Mouse (Mus musculus): Measurements from ENCODE around the gene Tppp2.

Gene Tppp2

DNA sequence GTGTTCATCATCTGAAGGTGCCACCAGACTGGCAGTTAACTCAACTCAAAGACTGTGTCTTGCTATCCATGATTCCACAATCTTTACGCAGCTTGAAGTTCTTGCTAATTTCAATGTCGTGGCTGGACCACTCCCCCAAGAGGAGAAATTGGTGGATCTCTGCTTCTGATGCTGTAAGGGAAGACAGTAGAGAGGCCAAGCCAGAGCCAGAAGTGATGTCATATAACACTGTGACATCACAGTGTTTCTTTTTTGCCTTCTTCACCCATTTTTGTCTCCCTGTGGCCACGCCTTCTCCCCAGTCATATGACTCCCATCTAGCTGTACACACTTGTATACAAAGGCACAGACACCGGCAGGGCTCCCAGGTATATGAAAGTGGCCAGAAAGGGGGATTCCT, at the start of gene Tppp2:
TSS of gene Tppp2 (plus strand) at position 301 of the 400 bp plus-strand sequence.
- no peak for DNase-seq

DNA sequence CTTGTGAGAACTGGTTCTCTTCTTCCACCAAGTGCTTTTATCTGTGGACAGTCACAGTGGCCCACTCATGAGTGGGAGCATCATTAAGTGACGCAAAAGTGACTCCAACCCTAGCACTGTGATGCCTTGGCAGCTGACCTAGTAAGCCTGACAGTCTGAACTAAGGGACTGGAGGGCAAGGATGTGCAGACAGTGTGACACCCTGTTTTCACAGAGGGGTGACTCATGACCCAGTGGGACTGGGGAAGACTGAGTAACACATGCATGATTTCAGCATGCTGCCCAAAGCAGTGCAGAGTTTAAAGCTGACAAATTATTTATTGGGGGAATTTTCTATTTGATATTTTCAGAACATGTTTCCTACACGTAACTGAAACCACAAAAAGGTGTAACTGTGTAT, 47.5 kb upstream of the Tppp2 start:
- DNase-seq, result no peak

DNA sequence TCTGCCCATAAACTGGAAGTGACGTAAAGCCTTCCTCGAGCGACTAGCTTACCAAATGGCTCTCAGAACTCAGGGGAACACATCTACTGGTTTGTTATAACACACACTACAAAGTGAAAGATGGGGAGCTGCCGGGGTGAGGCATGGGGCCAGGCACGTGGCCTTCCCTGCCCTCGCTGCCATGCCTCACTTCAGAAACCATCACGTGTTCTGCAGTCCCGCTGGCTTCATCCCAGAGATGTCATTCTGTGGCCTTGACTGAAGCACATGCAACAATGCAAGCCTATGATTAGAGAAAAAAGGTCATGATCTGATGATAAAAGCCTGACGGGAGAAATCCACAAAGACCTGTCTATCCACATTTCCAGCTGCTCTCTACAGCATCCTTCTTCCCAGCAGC, 46.5 kb upstream of the Tppp2 start:
- DNase-seq, result no peak

DNA sequence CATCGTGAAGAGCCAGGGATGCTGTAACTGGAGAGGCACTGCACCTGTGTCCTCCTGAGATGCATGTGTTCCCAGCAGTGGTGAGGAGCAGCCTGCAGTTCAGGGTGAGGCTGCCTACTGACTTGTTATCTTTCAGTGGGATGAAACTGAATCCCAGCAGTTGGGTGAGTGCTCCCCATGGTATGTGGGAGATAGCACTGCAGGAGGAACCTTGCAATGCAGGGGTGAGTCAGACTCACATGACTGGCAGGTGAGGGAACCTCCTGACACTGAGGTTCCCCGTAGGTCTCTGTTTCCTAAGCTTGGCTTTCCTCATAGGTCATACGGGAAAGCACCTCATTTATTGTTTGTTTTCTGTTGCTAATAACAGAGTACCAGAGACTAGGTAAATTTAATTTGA, 40.7 kb upstream of the Tppp2 start:
- no peak for DNase-seq

DNA sequence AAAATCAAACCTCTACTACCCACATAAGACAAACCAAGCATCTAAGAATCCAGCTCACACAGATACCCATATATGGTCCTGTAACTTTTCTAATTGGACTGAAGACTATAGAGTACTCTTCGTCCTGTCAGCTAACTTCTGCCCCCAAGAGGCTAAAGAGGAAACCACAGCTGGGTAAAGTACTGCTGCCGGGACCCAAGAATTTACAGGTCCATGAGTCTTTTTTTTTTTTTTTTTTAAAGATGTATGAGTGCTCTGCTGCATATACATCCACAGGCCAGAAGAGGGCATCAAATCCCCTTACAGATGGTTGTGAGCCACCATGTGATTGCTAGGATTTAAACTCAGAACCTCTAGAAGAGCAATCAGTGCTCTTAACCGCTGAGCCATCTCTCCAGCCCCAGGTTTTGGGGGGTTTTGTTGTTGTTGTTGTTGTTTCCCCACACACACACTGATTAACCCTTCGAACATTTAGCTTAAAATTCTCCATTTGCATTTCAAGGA, 34.6 kb upstream of the Tppp2 start:
- DNase-seq, result peak; percentile 46 to 61

DNA sequence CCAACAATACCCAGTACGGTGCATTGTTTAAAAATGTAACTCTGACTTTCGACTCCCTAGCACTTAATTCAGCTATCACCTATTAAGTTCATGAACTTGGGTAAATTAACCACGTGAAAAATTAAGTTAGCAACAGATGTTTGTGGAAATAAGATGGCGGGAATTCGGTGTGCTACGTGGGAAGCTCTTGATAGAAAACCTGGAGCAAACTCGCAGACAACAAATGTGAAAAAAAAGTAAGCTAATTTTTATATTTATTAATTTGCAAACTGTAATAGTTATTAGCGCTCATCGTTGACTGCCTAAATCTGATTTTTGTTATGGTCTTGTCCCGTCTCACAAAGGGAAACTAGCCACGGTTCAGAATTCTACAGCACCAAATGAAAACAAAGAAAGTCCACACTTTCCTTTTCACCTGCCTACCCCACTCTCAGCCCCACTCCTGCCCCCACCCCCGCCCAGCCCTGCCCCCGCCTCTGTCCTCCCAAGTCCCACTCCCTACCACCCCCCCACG, 34.1 kb upstream of the Tppp2 start:
- DNase-seq, result no peak

DNA sequence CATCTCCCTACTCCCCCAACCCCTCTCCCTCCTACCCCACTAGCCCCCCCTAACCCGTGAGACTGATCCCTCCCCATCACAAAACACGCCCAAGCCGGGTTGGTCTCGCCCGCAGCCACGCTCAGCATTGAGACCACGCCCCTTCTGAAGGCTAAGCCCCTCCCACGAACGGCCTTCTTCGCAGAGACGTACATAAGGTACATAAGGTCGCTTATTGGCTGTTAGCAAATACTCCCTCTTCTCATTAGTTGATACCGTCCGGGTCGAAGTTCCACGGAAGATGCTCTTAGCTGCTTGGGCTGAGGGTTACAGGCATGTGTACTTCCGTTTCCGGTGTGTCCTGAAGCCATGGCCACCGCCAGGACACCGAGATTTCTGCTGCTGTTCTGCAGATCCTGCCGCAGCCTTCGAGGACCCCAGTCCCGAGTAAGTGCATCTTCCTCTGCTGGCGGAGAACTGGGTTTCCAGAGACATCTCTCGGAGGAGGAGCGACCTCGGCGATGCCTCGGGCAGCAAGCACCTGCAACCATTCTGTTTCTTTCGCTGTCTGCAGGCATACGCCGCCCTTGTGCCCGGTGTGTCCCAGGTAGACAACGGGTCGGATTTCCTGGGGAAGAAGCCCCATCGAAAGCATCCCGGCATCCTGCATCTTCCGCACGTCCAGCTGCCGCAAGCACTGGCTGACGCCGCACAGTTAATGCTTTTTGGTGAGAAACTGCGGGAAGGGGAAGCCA, 33.5 kb upstream of the Tppp2 start, which contains the start of gene Mettl17:
TSS of gene Mettl17 (plus strand) at position 245 of the 734 bp plus-strand sequence.
- DNase-seq, result peak; percentile 88 to 90

DNA sequence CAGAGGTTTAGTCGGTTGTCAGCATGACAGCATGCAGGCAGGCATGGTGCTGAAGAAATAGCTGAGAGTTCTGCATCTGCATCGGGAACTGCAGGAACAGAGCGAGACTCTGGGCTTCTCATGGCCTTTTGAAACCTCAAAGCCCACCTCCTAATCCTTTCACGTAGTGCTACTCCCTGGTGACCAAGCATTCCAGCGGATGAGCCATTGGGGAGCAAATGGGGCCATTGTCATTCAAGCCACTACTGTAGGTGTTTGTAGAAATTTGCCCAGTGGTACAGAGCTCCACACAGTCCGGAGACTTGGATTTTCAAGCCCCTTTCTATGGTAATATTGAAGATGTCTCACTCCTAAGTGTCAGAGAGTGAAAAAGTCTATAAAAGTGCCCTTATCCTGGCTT, 32.2 kb upstream of the Tppp2 start:
- DNase-seq, result no peak

DNA sequence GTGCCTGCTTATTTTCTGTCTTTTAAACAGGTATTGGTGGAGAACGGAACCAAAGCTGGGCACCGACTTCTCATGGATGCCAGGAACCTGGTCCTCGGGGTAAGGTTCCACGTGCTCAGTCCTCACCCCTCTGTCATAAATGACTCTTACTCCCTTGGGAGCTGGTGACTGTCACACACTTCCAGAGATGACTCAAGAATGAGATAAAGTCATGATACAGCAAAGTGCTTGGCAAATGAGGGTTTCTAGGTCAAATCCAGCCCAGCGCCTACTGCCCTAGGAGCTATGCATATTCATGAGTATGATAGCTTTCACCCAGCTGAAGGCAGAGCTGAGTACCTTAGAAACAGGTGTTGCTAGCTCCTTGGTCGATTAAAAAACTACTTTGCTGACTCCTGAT, 28.4 kb upstream of the Tppp2 start:
- DNase-seq, result no peak

DNA sequence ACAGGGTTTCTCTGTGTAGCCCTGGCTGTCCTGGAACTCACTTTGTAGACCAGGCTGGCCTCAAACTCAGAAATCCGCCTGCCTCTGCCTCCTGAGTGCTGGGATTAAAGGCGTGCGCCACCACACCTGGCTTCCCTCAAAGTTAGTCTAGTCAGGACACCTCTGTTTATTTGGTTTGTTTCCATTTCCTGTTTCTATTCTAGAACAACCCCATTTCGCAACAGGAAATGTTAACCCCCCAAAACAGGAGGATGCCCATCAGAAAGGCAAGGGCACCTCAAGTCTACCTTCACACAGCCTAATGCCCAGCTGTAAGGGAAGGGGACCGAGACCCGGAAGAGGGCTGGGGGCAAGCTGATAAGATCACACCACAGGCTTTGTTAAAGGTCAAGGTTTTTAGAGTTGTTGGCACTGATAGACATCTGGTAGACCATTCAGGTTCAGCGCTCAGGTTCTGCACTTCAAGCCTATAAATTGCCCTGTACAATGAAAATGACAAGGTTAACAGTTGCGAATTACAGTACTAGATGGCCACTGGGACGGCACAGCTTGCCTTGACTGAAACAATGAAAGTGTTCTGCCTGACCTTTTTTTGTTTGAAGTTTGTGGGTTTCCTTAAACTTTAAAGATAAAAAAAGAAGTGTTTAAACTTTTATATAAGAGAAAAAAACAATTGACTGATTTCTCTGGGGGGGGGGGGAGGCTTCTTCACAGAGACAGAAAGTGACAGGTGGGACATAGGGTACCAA, 25.9 kb upstream of the Tppp2 start, which contains the start of gene Slc39a2:
TSS of gene Slc39a2 (plus strand) at position 699 of the 749 bp plus-strand sequence.
- no peak for DNase-seq

DNA sequence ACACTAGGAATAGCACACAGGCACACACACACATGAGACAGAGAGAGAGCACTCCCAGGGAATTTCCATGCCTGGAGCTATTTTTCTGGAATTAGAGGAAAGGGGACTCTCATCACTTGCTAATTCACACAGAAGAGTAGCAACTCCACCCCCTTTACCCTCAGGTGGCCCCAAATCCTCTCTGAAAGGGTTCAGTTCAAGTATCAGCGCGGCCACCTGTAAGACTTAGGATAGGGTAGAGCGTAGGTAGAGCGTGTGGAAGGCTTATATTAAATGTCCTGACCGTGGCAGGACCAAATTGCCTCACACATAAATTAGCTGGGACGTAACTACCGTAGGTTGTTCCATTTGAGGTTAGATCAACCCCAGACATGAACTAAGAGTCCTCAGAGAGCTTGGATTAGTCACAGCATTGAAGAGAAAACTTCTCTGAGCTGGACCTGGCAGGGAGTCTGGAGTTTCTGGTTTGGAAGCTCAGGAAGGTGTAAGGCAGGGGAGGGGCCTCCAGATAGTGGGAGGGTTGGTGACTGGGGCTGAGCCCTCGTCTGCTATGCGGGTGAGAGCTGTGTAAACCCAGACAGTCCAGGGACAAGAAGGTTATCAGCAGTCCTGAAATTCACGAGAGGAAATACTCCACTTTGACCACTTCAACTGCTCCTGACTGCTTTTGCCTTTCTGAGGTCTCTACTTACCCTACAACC, 25.0 kb upstream of the Tppp2 start:
- no peak for DNase-seq

DNA sequence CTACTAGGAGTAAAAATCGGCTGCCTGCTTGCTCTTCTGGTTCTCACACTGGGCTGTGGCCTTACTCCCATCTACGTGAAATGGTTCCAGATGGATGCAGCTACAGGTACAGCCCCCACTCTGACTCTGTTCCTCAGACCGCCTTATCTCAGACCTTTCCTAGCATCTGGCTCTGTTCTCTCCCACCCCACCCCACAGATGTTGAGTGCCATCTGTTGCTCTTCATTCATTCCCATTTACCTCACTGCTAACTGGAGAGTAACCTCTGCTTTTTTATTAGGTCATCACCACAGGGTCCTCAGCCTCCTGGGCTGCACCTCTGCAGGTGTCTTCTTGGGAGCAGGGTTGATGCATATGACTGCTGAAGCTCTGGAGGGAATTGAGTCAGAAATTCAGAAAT, 24.4 kb upstream of the Tppp2 start:
- no peak for DNase-seq

DNA sequence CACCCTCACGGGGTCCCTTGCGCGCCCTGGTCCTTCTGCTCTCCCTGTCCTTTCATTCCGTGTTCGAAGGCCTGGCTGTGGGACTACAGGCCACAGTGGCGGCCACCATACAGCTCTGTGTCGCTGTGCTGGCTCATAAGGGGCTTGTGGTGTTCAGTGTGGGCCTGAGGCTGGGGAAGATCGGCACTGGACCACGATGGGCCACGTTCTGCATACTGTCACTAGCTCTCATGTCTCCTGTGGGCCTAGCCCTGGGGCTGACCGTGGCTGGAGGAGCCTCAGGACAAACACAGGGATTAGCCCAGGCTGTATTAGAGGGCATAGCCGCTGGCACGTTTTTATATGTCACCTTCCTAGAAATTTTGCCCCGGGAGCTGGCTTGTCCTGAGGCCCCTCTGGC, 23.2 kb upstream of the Tppp2 start:
- no peak for DNase-seq

DNA sequence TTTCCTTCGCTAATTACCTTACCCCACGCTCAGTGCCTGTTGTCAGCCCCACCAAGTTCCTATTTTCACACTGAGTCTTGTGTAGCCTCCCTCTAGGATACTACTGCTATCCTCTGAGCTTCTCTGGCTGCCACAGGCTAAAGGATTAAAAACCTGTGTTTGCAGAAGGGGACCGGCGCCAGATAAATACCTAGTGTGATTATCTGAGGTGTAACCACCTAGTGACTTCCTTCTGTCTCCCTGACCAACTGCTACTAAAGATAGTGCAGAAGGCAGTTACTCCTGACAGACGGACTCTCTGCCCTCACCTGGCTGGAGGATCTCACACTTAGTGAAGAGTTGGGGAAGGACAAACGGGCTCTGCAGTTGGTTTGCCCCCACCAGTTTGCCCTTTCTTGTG, 22.2 kb upstream of the Tppp2 start:
- peak; percentile 25 to 49 for DNase-seq

DNA sequence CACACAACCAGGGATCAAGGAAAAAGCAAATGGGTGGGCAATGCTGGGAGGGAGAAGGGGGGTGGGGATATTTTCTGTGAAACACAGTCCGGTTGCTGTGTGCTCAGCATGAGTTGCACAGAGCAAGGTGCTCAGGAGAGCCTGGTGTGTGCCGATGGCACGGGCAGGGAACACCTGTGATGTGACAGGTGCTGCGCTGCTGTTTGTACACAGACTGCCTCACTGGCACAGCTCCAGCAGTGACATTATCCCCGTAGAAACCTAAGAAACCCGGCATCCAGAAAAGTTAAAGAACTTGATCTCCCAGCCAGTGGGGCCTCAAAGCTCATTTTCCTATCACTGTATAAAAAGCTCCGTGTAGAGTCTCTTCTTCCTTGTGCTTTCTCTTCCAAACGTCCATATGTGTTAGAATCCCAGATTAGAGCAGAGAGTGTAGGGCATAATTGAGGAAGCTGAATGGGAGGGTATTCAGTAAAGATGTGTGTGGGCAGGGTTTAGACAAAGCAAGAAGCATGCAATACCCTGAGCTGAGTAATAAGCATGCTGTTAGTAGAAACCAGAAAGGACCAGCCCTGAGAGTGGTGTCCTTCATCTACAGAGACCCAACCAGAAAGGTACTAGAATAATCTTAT, 21.6 kb upstream of the Tppp2 start:
- DNase-seq, result peak in 1 of 2 experiments; percentile 18

DNA sequence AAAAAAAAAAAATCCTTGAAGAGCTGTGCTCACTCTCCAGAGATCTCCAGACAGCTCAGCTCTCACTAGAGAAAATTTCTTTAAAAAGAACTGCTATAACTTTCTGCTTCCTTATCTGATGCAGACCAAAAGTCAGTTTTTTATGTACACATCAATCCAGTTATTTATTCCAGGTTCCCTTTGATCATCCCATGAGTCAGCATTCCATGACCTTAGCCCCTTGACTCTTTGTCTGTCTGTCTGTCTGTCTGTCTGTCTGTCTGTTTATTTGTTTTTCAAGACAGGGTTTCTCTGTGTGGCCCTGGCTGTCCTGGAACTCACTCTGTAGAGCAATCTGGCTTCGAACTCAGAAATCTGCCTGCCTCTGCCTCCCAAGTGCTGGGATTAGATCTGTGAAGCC, 18.9 kb upstream of the Tppp2 start:
- DNase-seq, result no peak

DNA sequence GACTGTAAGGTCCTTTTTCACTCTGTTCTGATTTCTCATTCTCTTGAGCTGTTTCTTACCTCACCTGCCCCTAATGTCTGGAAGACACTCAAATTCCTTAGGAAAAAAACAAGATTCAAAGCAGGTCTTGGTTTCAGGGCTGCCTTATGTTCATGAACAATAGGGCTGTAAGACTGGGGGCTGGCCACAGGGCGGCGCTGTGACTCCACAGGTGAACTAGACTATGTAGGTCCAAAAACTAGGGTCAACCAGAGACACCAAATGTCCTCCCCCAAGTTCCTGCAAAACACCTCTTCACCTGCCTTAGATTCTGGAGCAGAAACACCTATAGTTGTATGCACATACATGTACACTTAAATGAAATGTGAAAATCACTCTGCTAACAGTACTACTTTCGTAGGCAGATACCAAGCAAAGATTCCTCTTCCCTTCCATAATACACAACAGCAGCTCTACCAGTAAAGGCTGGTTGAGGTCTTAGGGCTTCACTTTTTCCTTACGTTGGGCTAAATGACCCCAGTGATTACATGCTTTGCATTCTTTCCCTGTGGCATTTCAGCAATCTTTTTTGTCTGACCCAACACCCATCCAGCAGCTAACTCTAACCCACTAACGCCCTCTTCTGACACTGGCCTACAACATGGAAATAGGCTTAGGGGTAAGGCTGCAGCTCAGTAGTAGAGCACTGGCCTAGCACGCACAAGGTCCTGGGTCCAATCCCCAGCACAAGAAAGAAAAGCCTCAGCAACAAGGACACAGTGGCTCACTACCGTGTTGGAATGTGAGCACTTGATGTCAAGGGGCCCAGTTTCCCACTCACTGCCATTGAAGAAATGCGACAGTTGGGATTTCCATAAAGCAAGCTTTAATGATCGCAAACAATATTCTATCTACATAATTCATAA, 15.2 kb upstream of the Tppp2 start:
- DNase-seq, result peak; percentile 85

DNA sequence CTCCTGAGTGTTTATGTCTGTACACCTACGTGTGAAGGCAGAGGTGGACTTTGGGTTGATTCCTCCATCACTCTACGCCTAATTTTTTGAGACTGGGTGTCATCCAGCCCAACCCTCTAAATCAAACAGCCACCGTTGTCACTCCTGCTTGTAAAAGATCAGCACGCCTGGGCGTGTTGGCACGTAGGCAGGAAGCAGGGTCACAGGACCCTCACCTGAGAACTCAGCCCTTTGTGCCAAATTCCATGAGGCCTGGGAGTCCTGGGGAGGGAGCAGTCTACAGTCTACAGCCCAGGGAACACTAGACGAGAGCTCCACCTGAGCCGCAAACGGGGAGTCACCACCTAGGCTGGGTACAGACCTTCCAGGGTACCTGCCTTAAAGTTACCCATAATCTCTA, 14.4 kb upstream of the Tppp2 start:
- no peak for DNase-seq

DNA sequence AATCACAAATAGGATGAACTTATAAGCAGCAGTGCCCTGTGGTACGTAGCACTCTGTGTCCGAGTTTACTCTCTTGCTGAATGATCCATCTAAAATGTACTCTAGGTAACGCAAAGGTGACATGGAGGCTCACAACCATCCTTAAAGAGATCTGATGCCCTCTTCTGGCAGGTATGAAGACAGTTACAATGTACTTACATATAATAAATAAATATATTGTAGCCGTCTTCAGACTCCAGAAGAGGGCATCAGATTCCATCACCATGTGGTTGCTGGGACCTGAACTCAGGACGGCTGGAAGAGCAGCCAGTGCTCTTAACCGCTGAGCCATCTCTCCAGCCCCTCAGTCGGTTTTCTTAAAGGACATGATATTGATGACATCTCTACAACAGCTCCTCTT, 13.5 kb upstream of the Tppp2 start:
- no peak for DNase-seq

DNA sequence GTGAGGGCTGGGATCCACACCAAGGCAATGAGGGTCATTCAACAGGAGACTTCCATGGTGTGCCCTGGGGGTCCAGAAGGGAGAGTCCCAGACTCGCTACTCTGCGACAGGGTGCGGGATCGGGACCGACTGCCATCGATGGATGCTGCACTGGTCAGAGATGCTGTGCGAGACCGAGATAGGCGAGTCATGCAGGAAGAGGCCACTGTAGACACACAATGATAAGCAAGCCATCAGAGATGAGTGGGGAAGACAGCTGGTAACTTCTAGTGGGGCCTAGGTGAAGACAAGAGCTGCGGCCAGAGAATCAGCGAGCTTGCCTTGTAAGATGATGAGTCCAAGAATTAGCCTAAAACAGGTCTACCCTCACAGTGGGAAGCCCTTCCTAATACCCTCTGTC, 12.1 kb upstream of the Tppp2 start:
- DNase-seq, result no peak

DNA sequence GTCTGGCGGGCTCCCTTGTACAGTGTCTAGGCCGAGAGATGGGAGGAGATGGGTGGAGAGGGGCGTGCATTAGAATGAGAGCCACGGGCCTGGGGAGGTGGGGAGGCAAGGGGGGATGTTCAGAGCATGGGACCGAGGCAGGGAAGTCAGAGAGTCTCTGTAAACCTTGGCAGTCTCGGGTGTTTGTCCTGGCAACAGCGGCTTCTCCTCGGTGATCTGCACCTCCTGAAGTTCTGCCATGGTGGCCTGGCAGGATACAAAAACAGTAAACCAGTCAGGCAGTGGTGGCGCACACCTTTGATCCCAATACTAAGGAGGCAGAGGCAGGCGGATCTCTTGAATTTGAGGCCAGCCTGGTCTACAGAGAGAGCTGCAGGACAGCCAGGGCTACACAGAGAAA, 6.9 kb upstream of the Tppp2 start:
- no peak for DNase-seq
